Mouse (Mus musculus) neural tube, embryonic 13.5 days (tissue): ENCODE data around the gene Tmem135. TPM values are rescaled to one million over a fixed set of nuclear protein-coding genes. Genes with fewer than 3 reads are reported as not detected.

Source experiments
- ATAC-seq: fragments of 200-750 bp; cut with Nextera tagmentation; 2 replicates; pipeline ENCODE4 v1.8.0; 2017; ENCODE audit warnings: low read depth, mild to moderate bottlenecking, moderate TSS enrichment, moderate library complexity
- H3K27ac ChIP-seq: fragments of 300-500 bp; sonication (generic); replicated peaks from 2 replicates; pipeline ENCODE4 v1.5.1; 2015; ENCODE audit warnings: moderate library complexity, mild to moderate bottlenecking, inconsistent platforms
- H3K27me3 ChIP-seq: fragments of 300-500 bp; sonication (generic); 2 replicates; pipeline ENCODE4 v1.6.1; 2015; ENCODE audit warnings: mild to moderate bottlenecking, inconsistent platforms
- H3K36me3 ChIP-seq: fragments of 300-500 bp; sonication (generic); 2 replicates; pipeline ENCODE4 v1.6.1; 2015; ENCODE audit warnings: mild to moderate bottlenecking, inconsistent platforms
- H3K4me1 ChIP-seq: fragments of 300-500 bp; sonication (generic); replicated peaks from 2 replicates; pipeline ENCODE4 v1.6.1; 2015; ENCODE audit warnings: inconsistent platforms
- H3K4me2 ChIP-seq: fragments of 300-500 bp; sonication (generic); 2 replicates; pipeline ENCODE4 v1.6.1; 2015; ENCODE audit warnings: inconsistent platforms, mild to moderate bottlenecking, moderate library complexity
- H3K4me3 ChIP-seq: fragments of 300-500 bp; sonication (generic); 2 replicates; pipeline ENCODE4 v1.5.1; 2015; ENCODE audit warnings: mild to moderate bottlenecking, inconsistent platforms
- H3K9ac ChIP-seq: fragments of 300-500 bp; sonication (generic); 2 replicates; pipeline ENCODE4 v1.6.1; 2015; ENCODE audit warnings: moderate library complexity, mild to moderate bottlenecking, inconsistent platforms
- H3K9me3 ChIP-seq: fragments of 300-500 bp; sonication (generic); 2 replicates; pipeline ENCODE4 v1.6.1; 2016; ENCODE audit warnings: inconsistent platforms
- WGBS: fragments of 180-500 bp; shearing (Covaris S2); methylation state at CpG from one replicate; pipeline ENCODE4 v1.1.7; 2015; 5-methylcytosine and 5-hydroxymethylcytosine counted together
- microRNA-seq: library from miRNA; unstranded; fragments of <30 nt; microRNA quantifications from one replicate; pipeline ENCODE4, GENCODE M21; 2016
- polyA plus RNA-seq: library from polyadenylated mRNA; unstranded; fragments of >200 nt; fragmentation: Nextera tagmentation; extraction: Ambion mirVana; gene quantifications from 2 replicates; pipeline ENCODE4 v1.2.1, GENCODE M21; 2015

Gene Tmem135
- polyA plus RNA-seq, 1 experiment from 2014 or later, result 21.3 TPM

DNA sequence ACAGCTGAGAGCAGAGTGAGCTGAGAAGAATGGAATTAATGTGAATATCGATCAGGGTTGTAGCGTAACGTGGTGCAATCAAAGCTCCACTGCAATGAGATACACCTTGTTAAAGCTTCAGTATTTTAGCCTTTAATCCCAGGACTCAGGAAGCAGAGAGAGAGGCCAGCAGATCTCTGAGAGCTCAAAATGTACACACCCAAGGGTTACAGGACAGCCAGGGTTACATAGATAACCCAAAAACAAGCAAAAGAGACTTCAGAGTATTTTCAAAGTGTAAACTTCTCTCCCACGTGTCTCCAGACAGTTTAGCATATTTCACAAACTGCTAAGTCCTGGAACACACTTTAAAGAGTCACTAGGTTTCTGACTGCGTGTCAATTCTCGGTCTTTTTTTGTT lies 248.8 kb downstream of the Tmem135 start:
- Histone ChIP-seq H3K9me3 (no peaks in the 10 kb centered on the region), H3K27me3 (no peaks in the 10 kb centered on the region), H3K4me2 (no peak overlapping the region), H3K27ac (no peak overlapping the region), H3K9ac (no peak overlapping the region), H3K36me3 (0 out of 2 replicates have a peak, but pooled peaks cover 25% of the 10 kb centered on the region), H3K4me1 (peaks cover 9% of the 10 kb centered on the region; the same call in 1 of the 2 replicates), H3K4me3 (no peak overlapping the region)
- ATAC-seq, result no peak
- WGBS, result 84% methylated on average over 6 of the region's 6 CpGs

DNA sequence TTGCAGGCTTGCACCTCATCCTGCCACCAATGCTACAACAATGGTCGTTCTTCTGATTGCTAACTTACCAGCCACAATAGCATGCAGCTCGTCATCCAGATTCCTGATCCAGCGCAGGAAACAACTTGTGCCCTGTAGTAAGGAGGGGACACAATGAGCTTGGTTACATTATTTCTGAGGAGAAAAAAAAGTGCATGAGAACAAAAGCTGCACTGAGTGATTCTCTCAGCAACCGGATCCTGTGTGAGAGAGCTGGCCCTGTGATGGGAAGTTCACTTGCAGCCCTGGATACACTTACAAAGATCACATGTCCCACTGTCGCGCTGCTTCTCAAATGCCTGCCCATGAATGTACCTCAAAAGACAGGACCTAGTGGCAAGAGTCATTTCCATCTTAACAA lies 252.7 kb downstream of the Tmem135 start:
- no peaks in the 10 kb centered on the region for H3K27me3 ChIP-seq
- no peak overlapping the region for H3K4me3 ChIP-seq
- 0 out of 2 replicates have a peak overlapping the region, but pooled peaks have one; percentile 46 for H3K27ac ChIP-seq
- peaks cover 9% of the 10 kb centered on the region; the same call in 1 of the 2 replicates for H3K4me1 ChIP-seq
- ATAC-seq, result no peak; the same call in 1 of the 2 replicates
- 33% methylated on average over 6 of the region's 6 CpGs for WGBS
- H3K9me3 ChIP-seq, result no peaks in the 10 kb centered on the region
- peaks cover 29% of the 10 kb centered on the region; the same call in 1 of the 2 replicates for H3K36me3 ChIP-seq
- H3K9ac ChIP-seq, result no peak overlapping the region
- H3K4me2 ChIP-seq, result no peak overlapping the region

DNA sequence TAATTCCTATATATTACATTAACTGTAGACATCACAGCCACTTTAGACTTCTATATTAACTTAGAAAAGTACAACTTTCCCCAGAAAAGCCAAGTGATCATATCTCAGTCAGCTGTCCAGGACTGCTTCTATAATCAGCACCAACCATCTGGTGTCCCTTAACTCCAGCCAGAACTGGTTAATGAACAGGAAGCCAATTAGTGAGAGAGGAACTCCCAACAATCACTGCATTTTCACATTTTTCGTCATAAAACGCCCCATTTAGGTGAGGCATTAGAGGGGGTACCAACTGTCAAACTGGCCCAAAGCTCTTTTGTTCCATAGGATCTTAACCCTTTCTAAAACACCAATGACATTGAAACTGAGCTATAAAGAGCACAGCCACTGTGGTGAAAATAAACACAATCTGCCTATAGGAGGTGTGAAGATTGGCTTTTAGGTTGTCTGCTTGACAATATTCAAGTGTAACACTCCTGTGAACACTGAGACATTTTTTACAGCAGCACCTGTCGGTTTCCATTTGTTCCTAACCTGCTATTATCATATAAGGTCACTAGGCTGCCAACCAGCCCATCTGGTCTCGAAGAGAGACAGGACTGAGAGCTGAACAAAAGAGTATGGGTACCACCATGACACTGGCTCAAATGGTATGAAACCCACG lies 263.3 kb downstream of the Tmem135 start:
- ATAC-seq, result no peak
- no peak overlapping the region for H3K27ac ChIP-seq
- 83% methylated on average over 5 of the region's 5 CpGs for WGBS

DNA sequence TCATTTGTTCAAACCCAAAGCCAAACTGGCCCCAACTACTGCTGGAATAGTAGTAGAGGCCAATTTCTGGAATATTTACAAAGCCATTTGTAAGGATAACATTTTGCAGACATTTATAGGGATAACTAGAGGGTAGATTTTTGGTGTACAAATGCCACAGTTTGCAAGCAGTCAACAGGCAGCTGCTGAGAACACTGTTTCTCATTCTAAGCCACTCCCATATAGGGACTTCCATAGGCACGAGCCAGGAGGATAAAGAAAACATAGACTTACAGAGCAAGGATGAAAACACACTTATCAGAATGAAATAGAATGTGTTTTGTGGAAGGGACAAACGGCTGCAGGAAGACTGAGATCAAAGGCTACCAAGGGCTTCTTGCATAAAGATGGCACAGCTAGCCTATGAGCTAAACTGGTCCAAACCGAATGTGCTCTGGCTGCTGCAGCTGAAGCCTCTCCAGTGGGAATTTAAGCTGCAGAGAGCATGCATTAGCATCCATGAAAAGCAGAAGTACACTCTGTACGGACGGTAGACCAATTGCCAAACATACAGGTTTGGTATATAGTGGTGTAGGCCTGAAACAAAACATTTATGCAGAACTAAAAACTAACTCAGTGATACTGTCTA lies 269.0 kb downstream of the Tmem135 start:
- H3K4me1 ChIP-seq, result no peaks in the 10 kb centered on the region
- no peak overlapping the region for H3K9ac ChIP-seq
- H3K9me3 ChIP-seq, result no peaks in the 10 kb centered on the region
- no peak overlapping the region for H3K4me3 ChIP-seq
- H3K27ac ChIP-seq, result no peak overlapping the region
- H3K27me3 ChIP-seq, result no peaks in the 10 kb centered on the region
- 83% methylated on average over 5 of the region's 5 CpGs for WGBS
- no peak overlapping the region for H3K4me2 ChIP-seq
- H3K36me3 ChIP-seq, result no peaks in the 10 kb centered on the region
- ATAC-seq, result no peak

More for the DNA sequence above, 263.3 kb downstream of the Tmem135 start:
- Histone ChIP-seq H3K9me3 (no peaks in the 10 kb centered on the region), H3K4me1 (no peaks in the 10 kb centered on the region), H3K4me3 (no peak overlapping the region), H3K4me2 (no peak overlapping the region), H3K9ac (no peak overlapping the region), H3K27me3 (no peaks in the 10 kb centered on the region), H3K36me3 (peaks cover 24% of the 10 kb centered on the region)

DNA sequence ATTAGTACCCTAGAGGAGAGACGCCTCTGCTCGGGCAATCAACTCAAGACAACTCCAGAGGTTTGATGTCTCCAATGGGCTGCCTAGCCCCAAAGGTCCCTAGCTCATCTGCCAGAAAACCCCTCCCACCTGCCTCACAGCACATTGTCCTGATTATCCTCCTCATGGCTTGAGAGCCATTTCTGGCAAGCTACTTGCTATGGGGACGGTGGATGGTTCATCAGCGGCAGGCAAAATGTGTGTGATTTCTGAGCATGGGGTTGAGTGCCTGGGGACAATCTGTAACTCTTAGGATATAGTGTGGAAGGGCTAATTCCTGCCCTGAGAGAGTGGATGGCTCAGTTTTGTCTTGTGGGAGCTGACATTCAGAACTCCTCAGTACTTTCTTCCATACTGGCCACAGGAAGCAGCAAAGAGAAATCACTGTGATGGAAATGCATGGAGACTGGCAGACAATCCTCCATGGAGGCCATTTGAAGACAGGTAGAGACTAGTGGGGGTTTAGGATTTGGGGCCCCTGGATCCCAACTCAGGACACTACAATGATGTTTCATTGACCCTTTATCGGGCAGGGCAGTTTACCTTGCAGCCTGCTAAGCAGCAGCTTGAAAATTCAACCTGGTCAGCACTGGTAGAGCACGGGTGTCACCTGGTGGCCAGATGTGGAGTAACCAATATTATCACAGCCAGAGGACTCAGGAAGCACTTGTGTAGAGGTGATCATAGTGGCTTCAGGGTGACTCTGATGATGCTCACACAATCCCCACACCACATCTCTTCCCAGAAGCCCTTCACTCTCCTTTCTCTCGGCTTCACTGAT lies 277.7 kb downstream of the Tmem135 start:
- Histone ChIP-seq H3K27me3 (no peaks in the 10 kb centered on the region), H3K9me3 (no peaks in the 10 kb centered on the region), H3K4me3 (no peak overlapping the region), H3K27ac (no peak overlapping the region), H3K9ac (no peak overlapping the region), H3K4me1 (no peaks in the 10 kb centered on the region; the same call in 1 of the 2 replicates), H3K36me3 (no peaks in the 10 kb centered on the region), H3K4me2 (no peak overlapping the region)
- WGBS, result 59% methylated on average over 7 of the region's 7 CpGs
- peak; percentile 91 for ATAC-seq

DNA sequence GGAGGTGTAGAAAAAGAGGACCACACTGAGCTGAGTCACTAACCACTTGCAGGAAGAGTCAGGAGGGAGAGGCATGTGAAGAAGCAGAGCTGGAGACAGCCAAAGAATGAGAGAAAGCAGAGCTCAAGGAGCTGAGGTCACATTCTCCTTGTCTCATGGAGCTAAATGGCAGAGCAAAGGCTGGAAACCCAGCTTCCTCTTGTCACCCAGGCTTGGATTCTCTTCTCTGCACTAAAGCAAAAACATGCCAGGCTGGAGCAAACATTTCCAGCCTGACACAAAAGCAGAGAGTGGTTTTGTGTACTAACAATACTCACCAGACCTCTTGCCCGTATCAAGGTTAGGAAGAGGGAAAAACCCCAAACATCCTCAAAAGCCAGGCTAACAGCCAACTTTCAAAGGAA lies 287.8 kb downstream of the Tmem135 start:
- Histone ChIP-seq H3K4me3 (no peak overlapping the region), H3K4me1 (no peaks in the 10 kb centered on the region), H3K4me2 (no peak overlapping the region), H3K27me3 (no peaks in the 10 kb centered on the region), H3K36me3 (no peaks in the 10 kb centered on the region), H3K27ac (peak overlapping the region; percentile 61; the same call in 1 of the 2 replicates), H3K9me3 (no peaks in the 10 kb centered on the region), H3K9ac (no peak overlapping the region)
- no peak for ATAC-seq
- 67% methylated on average over 1 of the region's 1 CpGs for WGBS

DNA sequence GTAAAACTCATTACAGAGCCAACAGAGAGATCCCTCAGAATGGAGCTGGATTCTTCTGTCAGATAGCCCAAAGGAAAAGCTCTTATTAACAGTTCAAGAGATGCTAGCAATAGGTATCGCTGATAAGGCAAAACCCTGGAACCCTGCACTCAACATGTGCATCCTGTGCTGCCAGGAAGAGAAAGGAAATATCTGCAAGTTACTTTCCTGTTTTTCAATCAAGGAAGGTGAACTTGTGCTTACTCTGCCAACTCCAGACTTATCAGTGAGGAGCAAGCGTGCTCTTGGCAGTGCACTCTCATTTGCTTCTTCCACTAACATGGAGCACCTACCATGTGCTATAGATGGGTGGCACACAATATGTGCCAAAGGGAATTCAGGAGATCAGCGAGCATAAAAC lies 288.4 kb downstream of the Tmem135 start:
- Histone ChIP-seq H3K27ac (peak overlapping the region; percentile 61; the same call in 1 of the 2 replicates), H3K4me1 (no peaks in the 10 kb centered on the region)
- 81% methylated on average over 3 of the region's 3 CpGs for WGBS

DNA sequence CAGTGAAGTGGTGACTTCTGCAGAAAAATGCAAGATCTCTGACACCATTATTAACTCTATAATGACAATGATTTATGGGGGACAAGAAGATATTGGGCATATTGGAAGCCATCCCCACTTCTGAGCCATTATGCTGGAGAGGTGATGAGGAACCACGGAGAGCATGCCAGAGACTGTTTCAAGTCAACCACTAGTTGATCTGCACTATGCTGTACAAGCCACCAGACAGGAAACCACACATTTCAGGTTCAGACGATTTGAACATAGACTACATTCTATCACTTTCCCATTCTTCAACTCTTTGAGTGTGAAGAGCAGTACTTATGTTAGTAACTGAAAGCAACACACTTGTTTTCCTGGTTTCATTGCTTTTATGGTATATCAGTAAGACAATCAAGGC lies 297.6 kb downstream of the Tmem135 start:
- 79% methylated on average over 2 of the region's 2 CpGs for WGBS
- ATAC-seq, result no peak
- Histone ChIP-seq H3K9ac (no peak overlapping the region), H3K9me3 (no peaks in the 10 kb centered on the region), H3K4me2 (no peak overlapping the region), H3K4me3 (no peak overlapping the region), H3K4me1 (no peaks in the 10 kb centered on the region), H3K27ac (no peak overlapping the region), H3K36me3 (no peaks in the 10 kb centered on the region), H3K27me3 (no peaks in the 10 kb centered on the region)

More for the DNA sequence above, 288.4 kb downstream of the Tmem135 start:
- H3K4me3 ChIP-seq, result no peak overlapping the region
- H3K27me3 ChIP-seq, result no peaks in the 10 kb centered on the region
- no peaks in the 10 kb centered on the region for H3K9me3 ChIP-seq
- H3K36me3 ChIP-seq, result no peaks in the 10 kb centered on the region
- ATAC-seq, result no peak
- H3K9ac ChIP-seq, result no peak overlapping the region
- H3K4me2 ChIP-seq, result no peak overlapping the region

DNA sequence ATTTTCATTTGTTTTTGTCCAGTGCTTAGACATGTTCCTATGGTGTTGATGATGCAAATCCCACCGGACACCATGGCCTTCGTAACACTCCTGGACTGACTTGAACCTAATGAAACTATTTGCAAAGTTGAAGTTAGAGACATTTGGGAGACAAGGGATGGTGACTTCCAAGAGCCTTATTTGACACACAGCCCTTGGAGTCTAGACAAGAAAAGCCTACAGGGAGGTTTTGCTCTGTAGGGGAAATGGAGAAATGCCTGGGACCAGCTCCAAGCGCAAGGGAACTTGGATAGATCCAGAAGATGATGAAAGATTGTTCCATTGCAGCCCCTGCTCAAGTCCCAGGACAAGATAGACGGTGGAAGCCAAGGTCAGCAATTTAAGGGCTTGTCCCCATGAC lies 304.3 kb downstream of the Tmem135 start:
- H3K36me3 ChIP-seq, result no peaks in the 10 kb centered on the region
- no peak overlapping the region for H3K9ac ChIP-seq
- no peak overlapping the region for H3K27ac ChIP-seq
- no peaks in the 10 kb centered on the region for H3K4me1 ChIP-seq
- ATAC-seq, result no peak
- H3K4me2 ChIP-seq, result no peak overlapping the region
- no peak overlapping the region for H3K4me3 ChIP-seq
- WGBS, result 95% methylated on average over 4 of the region's 4 CpGs
- H3K9me3 ChIP-seq, result no peaks in the 10 kb centered on the region
- H3K27me3 ChIP-seq, result no peaks in the 10 kb centered on the region

Small RNAs within 50 kb of the gene (microRNA-seq; reads per million reads assigned to microRNA genes)
- not detected for gene Gm22171
- not detected for gene Gm24659

Other genes with a start within 250 kb of the Tmem135 start
- 2.2 and 2.5 TPM in 2 replicates for gene Fzd4, start 133 bp upstream of the Tmem135 start, polyA plus RNA-seq
- 16.4 and 17.0 TPM in 2 replicates for gene Prss23, start 123.0 kb upstream of the Tmem135 start, polyA plus RNA-seq
- gene Me3, start 228.2 kb upstream of the Tmem135 start, polyA plus RNA-seq, result 3.1 and 5.1 TPM in 2 replicates